In genomic region chr3:115940510-115940909, GRCm38 (mm10) we compare ENCODE assay signal across 24 mouse cellular contexts.
"Had no signal": no experiment of that assay in that cellular context is flagged by ENCODE, and none has a peak within 500 bp of the region (broad histone marks: within the 10 kb centered on the region; RNA-seq: fewer than 3 reads in every experiment).

No protein-coding gene starts in this region.

- ATAC-seq: hindbrain, embryonic 16.5 days; intestine, embryonic 15.5 days had no signal

- H3K4me1 ChIP-seq: heart, embryonic 13.5 days; heart, embryonic 15.5 days; intestine, embryonic 15.5 days; kidney, embryonic 15.5 days; limb, embryonic 10.5 days; limb, embryonic 12.5 days; liver, embryonic 13.5 days had no signal

- H3K9ac ChIP-seq: heart, embryonic 13.5 days; heart, embryonic 15.5 days; hindbrain, embryonic 14.5 days; intestine, embryonic 15.5 days; kidney, embryonic 15.5 days; limb, embryonic 12.5 days; liver, embryonic 13.5 days had no signal

- H3K9me3 ChIP-seq: heart, embryonic 13.5 days; heart, embryonic 15.5 days; intestine, embryonic 15.5 days; kidney, embryonic 15.5 days; limb, embryonic 10.5 days; limb, embryonic 12.5 days; liver, embryonic 13.5 days had no signal

- DNase-seq: gastrocnemius, postnatal 14 days; gastrocnemius, postnatal 36 days; heart, adult 2 months; heart, postnatal 14 days; heart, postnatal 36 days; kidney, adult 11 months; kidney, adult 2 months; kidney, adult 9 months; kidney, postnatal 14 days; kidney, postnatal 36 days; layer of hippocampus, adult 9-11 months; layer of hippocampus, postnatal 36 days; liver; liver, embryonic 13.5 days had no signal

- H3K27ac ChIP-seq: heart, adult 2 months; heart, embryonic 13.5 days; heart, embryonic 15.5 days; hindbrain, embryonic 14.5 days; intestine, embryonic 15.5 days; kidney, embryonic 15.5 days; kidney, postnatal 0 days; limb, embryonic 10.5 days; limb, embryonic 12.5 days; liver, embryonic 13.5 days had no signal

- H3K4me3 ChIP-seq: heart, adult 2 months; heart, embryonic 13.5 days; heart, embryonic 15.5 days; intestine, embryonic 15.5 days; kidney, embryonic 15.5 days; limb, embryonic 10.5 days; limb, embryonic 12.5 days; liver, embryonic 13.5 days had no signal

- H3K27me3 ChIP-seq: heart, embryonic 13.5 days; heart, embryonic 15.5 days; intestine, embryonic 15.5 days; kidney, embryonic 15.5 days; limb, embryonic 12.5 days; liver, embryonic 13.5 days had no signal

- H3K4me2 ChIP-seq: heart, embryonic 13.5 days; heart, embryonic 15.5 days; hindbrain, embryonic 14.5 days; intestine, embryonic 15.5 days; kidney, embryonic 15.5 days; limb, embryonic 12.5 days; liver, embryonic 11.5 days; liver, embryonic 13.5 days had no signal
